Mouse (Mus musculus): Measurements from ENCODE around the gene Prkar1b.

DNA sequence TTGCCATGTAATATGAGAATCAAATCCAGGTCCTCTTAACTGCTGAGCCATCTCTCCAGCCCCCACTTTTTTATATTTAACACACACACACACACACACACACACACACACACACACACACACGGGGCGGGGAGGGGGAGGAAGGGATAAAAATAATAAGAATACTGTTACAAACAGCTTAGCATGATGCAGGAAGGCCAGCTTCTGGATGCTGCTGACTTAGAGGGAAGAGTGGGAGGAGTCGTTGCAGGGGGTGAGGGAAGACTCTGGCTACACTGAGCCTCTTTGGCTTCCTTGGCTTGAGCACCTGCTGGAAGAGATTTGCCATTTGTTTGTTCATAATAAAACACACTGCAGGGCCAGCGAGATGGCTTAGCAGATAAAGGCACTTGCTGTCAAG lies 35.1 kb upstream of the Prkar1b start:
- no peak for TF ChIP-seq CTCF (IDR thresholded peaks at IDR 0.05; ENCODE audit: low read depth)
- no peak for TF ChIP-seq EP300 (IDR thresholded peaks at IDR 0.05; ENCODE audit: low read depth)
